Mouse (Mus musculus): ENCODE data around the gene Elf1.
"Not testable (repeated sequence)": the region's sequence is repeated elsewhere in the genome, so short reads cannot be mapped to it uniquely, and the experiment has no call there.

Elf1 gene

DNA sequence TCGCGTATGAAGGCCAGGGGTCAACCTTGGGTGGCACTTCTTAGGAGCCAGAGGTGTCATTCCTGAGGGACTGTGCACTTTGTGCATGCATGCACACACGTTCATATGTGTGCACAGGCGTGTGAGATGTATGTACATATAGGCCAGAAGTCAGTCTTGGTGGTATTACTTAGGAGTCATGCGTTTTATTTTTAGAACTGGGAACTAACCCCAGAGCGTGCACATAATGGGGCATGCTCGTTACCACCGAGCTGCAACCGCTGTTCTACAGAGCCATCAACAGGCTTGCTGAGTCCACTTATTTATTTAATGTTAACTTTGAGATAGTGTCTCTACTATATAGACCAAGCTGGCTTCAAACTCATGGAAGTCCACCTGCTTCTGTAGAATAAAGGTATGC is 41.4 kb downstream of the Elf1 start:
- DNase-seq, result no peak

DNA sequence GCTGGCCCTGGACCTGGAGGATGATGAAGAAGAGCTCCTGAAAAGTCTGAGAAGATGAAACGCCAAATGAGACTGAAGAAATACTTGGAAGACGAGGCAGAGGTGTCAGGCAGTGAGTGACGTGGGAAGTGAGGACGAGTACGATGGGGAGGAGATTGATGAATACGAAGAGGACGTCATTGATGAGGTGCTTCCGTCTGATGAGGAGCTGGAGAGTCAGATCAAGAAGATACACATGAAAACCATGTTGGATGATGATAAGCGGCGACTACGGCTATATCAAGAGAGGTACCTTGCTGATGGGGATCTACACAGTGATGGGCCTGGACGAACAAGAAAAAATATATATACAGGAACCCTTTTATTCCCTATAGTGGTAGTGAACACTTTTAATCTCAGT is 45.1 kb downstream of the Elf1 start:
- not testable (repeated sequence) for DNase-seq

GRCm38 (mm10) chr14:79527704-79528103 is 46.7 kb downstream of the Elf1 start:
- DNase-seq, result peak; percentile 65

GRCm38 (mm10) chr14:79529581-79530554 is 48.9 kb downstream of the Elf1 start:
- no peak for DNase-seq

GRCm38 (mm10) chr14:79530761-79531160 is 49.8 kb downstream of the Elf1 start:
- DNase-seq, result no peak

- no peak for DNase-seq
Observed at GRCm38 (mm10) chr14:79532036-79532776, 51.2 kb downstream of the Elf1 start.

DNA sequence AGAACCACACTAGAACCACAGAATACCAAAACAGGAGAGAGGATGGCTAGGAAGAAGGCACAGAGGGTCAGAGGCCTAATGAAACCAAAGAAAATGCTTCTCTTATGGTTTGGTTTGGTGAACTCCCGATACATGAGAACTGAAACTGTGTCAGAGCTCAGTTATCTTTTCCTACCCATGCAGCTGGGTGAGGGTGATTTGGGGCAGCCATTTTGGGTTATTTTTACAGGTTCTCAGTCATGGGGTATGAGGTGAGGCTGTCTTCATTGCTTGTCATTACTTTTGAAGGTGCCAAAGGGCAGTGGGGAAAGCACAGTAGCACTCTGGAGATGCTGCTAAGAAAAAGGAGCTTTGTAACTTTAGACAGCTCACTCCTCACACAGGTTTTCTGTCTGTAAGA is 52.4 kb downstream of the Elf1 start:
- DNase-seq, result no peak

GRCm38 (mm10) chr14:79534206-79534605 is 53.2 kb downstream of the Elf1 start:
- DNase-seq, result no peak

GRCm38 (mm10) chr14:79534656-79535055 is 53.7 kb downstream of the Elf1 start:
- DNase-seq, result not testable (repeated sequence)

GRCm38 (mm10) chr14:79535318-79535717 is 54.3 kb downstream of the Elf1 start:
- peak; percentile 57 for DNase-seq

DNA sequence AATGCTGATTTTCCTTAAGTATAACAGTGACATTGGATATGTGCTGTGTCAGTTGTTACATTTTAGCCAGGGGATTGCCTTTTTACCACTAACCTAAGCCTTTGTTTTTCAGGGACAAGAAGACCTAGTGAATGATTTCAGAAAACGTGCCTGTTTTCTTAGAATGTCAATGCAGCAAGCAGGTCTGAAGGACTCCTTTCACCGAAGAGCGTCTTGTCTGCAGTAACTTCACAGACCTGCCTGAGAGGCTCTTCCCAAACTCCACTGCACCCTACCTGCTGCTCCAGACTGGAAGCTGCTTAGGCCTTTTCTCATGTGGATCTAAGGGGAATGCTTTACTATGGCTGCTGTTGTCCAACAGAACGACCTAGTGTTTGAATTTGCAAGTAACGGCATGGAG is 55.0 kb downstream of the Elf1 start:
- DNase-seq, result no peak

DNA sequence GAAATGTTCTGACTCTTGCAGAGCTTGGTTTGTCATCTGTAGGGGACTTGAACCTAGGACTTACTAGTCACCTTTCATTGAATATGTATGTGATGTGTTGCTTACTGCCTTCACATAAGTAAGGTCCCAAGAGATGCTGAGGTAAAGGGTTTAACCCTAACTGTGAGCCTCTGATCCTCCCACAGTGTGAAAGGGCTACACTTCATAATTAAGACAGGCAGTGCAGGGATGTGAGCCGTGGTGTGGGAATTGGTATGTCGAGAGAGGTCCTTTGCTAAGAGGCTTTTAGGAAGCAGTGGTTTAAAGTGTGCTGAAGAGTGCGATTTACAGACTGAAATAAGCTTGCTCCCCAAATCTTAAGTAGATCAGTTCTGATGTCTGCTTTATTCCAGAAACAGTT is 55.8 kb downstream of the Elf1 start:
- no peak for DNase-seq

DNA sequence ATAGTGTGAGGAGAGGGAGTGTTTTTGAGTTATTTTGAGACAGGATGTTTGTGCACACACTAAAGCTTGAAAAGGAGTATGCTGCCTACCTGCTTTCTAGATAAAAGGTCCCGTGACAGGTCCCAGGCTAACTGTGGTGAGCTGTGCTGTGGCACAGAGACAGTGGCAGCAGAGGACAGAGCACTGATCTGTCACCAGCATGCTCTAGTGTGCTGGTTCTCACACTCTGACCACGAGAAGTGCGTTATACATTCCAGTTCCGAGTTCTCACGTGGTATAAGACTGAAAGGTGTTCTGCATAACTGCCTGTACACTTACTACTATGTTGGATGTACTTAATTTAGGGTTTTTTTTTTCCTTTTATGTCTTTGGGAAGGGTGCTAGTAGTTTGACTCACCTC is 56.5 kb downstream of the Elf1 start:
- DNase-seq, result no peak

GRCm38 (mm10) chr14:79537921-79538320 is 56.9 kb downstream of the Elf1 start:
- DNase-seq, result no peak

GRCm38 (mm10) chr14:79541606-79542005 is 60.6 kb downstream of the Elf1 start:
- DNase-seq, result no peak

GRCm38 (mm10) chr14:79549343-79549742 is 68.3 kb downstream of the Elf1 start:
- peak; percentile 71 for DNase-seq

GRCm38 (mm10) chr14:79551929-79552328 is 70.9 kb downstream of the Elf1 start:
- DNase-seq, result no peak

DNA sequence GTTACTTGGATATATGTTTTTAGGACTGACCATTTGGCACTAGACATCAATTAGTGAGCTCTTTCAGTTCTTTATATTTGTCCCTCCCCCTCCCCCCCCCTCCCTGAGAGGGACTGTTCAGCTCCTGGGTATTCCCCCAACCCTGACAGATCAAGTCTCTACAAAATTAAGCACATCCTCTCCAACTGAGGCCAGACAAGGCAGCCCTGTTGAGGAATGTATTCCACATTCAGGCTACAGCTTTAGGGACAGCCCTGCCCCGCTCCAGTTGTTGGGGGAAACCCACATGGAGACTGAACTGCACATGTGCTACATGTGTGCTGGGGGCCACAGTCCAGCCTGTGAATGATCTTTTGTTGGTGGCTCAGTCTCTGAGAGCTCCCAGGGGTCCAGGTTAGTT is 71.9 kb downstream of the Elf1 start:
- no peak for DNase-seq

DNA sequence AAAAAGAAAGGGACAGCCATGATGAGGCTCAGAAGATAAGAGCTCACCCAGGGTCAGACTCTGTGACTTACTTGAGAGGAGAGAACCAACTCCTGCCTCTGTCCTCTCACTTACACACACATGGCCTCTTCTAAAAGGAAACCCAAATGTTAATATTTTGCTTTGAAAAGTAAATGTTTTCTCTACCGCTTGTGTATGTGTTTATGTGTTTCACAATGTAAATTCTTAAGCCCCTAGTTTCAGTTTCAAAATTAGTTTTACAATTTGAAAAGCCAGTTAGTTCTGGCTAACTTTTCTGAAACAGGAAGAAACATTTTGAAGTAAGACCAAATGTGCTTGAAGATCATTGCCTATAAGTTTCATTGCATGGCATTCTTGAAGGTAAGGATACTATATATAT is 76.8 kb downstream of the Elf1 start:
- DNase-seq, result no peak

DNA sequence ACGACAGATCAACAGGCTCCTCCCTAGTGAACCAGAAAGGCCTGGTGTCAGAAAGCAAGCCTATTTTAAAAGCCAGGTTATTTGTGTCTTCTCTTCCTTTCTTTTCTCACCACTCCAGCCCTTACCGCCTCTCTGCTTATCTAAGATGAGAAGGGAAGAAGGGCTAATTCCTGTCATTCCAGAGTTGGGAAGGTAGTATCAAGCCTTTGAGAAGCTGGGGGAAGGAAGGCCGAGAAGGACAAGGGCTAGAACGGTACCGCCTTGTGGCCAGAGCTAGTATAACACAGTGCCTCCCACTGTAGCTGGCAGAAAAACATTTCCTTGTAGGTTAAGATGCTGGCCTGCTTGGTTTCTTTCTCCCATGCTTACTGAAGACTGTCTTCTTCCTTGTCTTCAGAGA is 81.8 kb downstream of the Elf1 start:
- DNase-seq, result peak; percentile 83

DNA sequence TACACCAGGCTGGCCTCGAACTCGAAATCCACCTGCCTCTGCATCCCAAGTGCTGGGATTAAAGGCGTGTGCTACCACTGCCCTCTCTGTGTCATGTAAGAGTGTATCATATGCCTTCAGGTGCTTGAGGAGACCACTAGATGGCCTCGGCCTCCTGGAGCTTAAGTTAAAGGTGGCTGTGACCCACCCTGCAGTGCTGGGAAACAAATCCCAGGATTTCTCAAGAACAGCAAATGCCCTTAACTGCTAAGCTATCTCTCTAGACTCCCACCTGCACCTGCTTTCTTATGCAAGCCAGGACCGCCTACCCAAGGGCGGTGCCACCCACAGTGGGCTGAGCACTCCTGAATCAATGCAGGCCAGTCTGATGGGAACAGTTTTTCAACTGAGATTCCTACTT is 83.8 kb downstream of the Elf1 start:
- no peak for DNase-seq

DNA sequence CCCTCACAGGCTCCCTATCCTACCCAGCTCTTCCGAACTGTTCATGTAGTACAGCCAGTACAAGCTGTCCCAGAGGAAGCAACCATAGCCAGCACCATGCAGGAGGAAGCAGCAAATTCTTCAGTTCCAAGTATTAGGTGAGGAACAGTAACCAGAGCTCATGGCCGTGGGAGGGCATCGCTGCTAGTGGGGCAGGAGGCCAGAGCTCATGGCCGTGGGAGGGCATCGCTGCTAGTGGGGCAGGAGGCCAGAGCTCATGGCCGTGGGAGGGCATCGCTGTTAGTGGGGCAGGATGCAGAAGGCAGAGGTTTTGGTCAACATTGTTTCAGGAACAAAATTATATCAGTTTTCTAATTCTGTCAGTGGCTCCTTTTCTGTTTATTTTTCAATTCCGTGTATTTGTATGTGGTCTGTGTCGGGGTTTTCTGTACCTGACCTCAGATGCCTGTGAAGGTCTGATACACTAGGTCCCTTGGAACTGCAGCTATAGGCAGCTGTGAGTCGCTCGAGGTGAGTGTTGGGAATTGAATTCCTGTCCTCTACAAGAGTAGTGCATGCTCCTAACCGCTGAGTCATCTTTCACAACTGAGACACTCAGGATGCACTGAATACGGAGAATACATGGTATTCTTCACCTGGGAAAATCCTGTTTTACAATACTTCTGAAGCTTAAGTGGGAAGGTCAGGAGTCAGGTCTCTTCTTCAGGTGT is 92.6 kb downstream of the Elf1 start:
- no peak for DNase-seq

GRCm38 (mm10) chr14:79574361-79574760 is 93.4 kb downstream of the Elf1 start:
- no peak for DNase-seq

All from lung, postnatal 10 days (tissue).